Mouse (Mus musculus) E14TG2a.4 (cell line): ENCODE data around the gene Tubb2a.

Experiments
- CTCF ChIP-seq: conservative IDR thresholded peaks from 2 replicates; pipeline ENCODE4 v1.5.1; 2014; ENCODE audit warnings: low read length
- NANOG ChIP-seq: IDR thresholded peaks from 2 replicates; pipeline ENCODE4 v1.6.1; 2014; ENCODE audit warnings: borderline replicate concordance, low read length, mixed read lengths
- POU5F1 ChIP-seq: IDR thresholded peaks from 2 replicates; pipeline ENCODE4 v1.6.1; 2014; ENCODE audit warnings: low read length, borderline replicate concordance

- TF ChIP-seq CTCF, result no peak
- no peak for TF ChIP-seq NANOG
- TF ChIP-seq POU5F1, result no peak
Measured at GRCm38 (mm10) chr13:34084026-34084750, 6.4 kb upstream of the Tubb2a start.
